Mouse (Mus musculus): Measurements from ENCODE around the gene Kcnip4. TPM values are rescaled to one million over a fixed set of nuclear protein-coding genes. Genes with fewer than 3 reads are reported as not detected.

Kcnip4 gene
- polyA plus RNA-seq, 1 experiment: 0.06 TPM

DNA sequence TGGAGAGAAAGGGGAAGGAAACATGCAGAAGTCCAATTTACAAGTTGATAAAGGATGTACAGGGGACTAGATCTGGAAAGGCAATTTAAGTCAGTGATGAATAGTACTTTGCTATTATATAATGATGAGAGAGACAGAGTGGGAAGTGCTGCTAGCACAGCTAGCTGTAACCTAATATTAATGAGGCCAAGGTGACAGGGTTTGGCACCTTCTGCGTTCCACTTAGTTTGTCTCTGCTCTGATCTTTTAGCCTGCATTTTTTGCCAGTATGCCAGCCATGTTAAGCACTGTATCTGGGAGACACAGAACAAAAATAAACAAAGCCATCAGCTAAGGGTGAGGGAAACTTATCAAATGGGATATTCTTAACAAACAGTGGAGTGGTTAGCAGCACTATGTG lies 745.3 kb downstream of the Kcnip4 start:
- H3K36me3 ChIP-seq (ENCODE audit: control insufficient read depth, insufficient read depth): no peaks in the 10 kb centered on the region
- TF ChIP-seq MYOG (IDR thresholded peaks at IDR 0.05; ENCODE audit: control insufficient read depth in 1 of 3, insufficient read depth in 1 of 3, insufficient read length in 2 of 3, low read depth in 2 of 3): no peak
- no peak for TF ChIP-seq TCF3 (IDR thresholded peaks at IDR 0.05; ENCODE audit: insufficient read length, low read depth)
- TF ChIP-seq TCF12 (IDR thresholded peaks at IDR 0.05; ENCODE audit: insufficient read depth, poor library complexity, severe bottlenecking): no peak

DNA sequence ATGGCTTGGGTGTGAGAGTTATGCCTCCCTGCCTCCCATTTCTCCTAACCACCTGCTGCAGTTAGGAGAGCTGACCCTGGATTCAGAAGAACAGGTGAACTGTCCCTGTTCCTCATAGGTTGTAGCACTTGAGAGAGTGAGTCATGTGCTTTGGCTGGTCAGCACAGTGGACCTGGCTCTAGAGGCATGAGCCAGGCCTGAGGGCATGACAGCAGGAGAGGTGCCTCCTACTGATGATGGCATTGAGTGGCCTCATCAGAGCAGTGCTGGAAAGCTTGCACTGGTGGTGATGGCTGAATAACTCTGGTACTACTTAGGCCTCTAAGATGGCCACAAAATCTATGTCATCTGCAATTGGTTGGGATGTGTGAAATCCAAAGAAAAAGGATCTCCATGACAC lies 776.1 kb downstream of the Kcnip4 start:
- no peak overlapping the region for H3ac ChIP-seq (ENCODE audit: control insufficient read depth, insufficient read length)
- no peak overlapping the region for H3K4me2 ChIP-seq (ENCODE audit: low read depth)
- H3K36me3 ChIP-seq (ENCODE audit: control insufficient read depth, insufficient read depth): no peaks in the 10 kb centered on the region
- no peaks in the 10 kb centered on the region for H3K79me2 ChIP-seq (ENCODE audit: control insufficient read depth, insufficient read depth)
- H3K4me3 ChIP-seq: no peak overlapping the region
- H3K27me3 ChIP-seq (ENCODE audit: control insufficient read depth, insufficient read depth, insufficient read length): no peaks in the 10 kb centered on the region
- TF ChIP-seq REST (IDR thresholded peaks at IDR 0.05; ENCODE audit: insufficient read depth, insufficient read length): no peak
- TF ChIP-seq POLR2AphosphoS2 (IDR thresholded peaks at IDR 0.05; ENCODE audit: insufficient read length, low read depth): no peak
- no peak for TF ChIP-seq CEBPB (IDR thresholded peaks at IDR 0.05; ENCODE audit: insufficient read depth, poor library complexity, severe bottlenecking)
- TF ChIP-seq MYOG (IDR thresholded peaks at IDR 0.05; ENCODE audit: control insufficient read depth in 1 of 3, insufficient read depth in 1 of 3, insufficient read length in 2 of 3, low read depth in 2 of 3): no peak
- TF ChIP-seq TCF12 (IDR thresholded peaks at IDR 0.05; ENCODE audit: insufficient read depth, poor library complexity, severe bottlenecking): no peak
- TF ChIP-seq SRF (IDR thresholded peaks at IDR 0.05; ENCODE audit: control insufficient read depth, insufficient read length, low read depth): no peak
- TF ChIP-seq MYOD1 (IDR thresholded peaks at IDR 0.05; ENCODE audit: control insufficient read depth in 1 of 3, insufficient read length in 2 of 3, low read depth in 2 of 3): no peak
- no peak for TF ChIP-seq POLR2A (IDR thresholded peaks at IDR 0.05; ENCODE audit: insufficient read length, low read depth)
- no peak for TF ChIP-seq TCF3 (IDR thresholded peaks at IDR 0.05; ENCODE audit: insufficient read length, low read depth)
- TF ChIP-seq USF1 (IDR thresholded peaks at IDR 0.05; ENCODE audit: low read depth): no peak
- TF ChIP-seq E2F4 (IDR thresholded peaks at IDR 0.05; ENCODE audit: insufficient read depth): no peak
- TF ChIP-seq MAX (IDR thresholded peaks at IDR 0.05; ENCODE audit: low read depth): no peak

More for the DNA sequence above, 745.3 kb downstream of the Kcnip4 start:
- H3ac ChIP-seq (ENCODE audit: control insufficient read depth, insufficient read length): no peak overlapping the region
- H3K4me3 ChIP-seq: no peak overlapping the region
- no peaks in the 10 kb centered on the region for H3K79me2 ChIP-seq (ENCODE audit: control insufficient read depth, insufficient read depth)
- no peaks in the 10 kb centered on the region for H3K27me3 ChIP-seq (ENCODE audit: control insufficient read depth, insufficient read depth, insufficient read length)
- no peak overlapping the region for H3K4me2 ChIP-seq (ENCODE audit: low read depth)

DNA sequence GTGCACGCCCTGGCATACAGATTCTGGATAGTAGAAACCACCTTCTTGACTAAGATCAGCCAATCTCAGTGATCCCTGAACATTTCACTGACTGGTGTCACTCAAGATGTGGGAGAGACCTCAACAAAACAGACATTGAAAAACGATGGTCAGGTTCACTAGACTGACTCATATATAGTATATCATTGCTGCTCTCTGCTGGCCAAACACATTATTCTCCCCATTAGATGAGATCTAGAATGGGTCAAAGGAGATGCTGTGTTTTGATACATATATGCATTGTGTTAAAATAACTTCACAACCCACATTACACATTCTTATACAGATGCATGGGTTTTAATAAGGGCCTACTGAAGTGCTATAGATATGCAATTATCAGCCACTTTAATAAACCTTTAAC lies 787.1 kb downstream of the Kcnip4 start:
- TF ChIP-seq POLR2AphosphoS2 (IDR thresholded peaks at IDR 0.05; ENCODE audit: insufficient read length, low read depth): no peak
- TF ChIP-seq USF1 (IDR thresholded peaks at IDR 0.05; ENCODE audit: low read depth): no peak
- TF ChIP-seq SRF (IDR thresholded peaks at IDR 0.05; ENCODE audit: control insufficient read depth, insufficient read length, low read depth): no peak
- no peak for TF ChIP-seq E2F4 (IDR thresholded peaks at IDR 0.05; ENCODE audit: insufficient read depth)
- TF ChIP-seq MYOD1 (IDR thresholded peaks at IDR 0.05; ENCODE audit: control insufficient read depth in 1 of 3, insufficient read length in 2 of 3, low read depth in 2 of 3): no peak
- TF ChIP-seq MAX (IDR thresholded peaks at IDR 0.05; ENCODE audit: low read depth): no peak
- TF ChIP-seq TCF3 (IDR thresholded peaks at IDR 0.05; ENCODE audit: insufficient read length, low read depth): no peak
- H3K27me3 ChIP-seq (ENCODE audit: control insufficient read depth, insufficient read depth, insufficient read length): no peaks in the 10 kb centered on the region
- no peak overlapping the region for H3K4me2 ChIP-seq (ENCODE audit: low read depth)
- H3K79me2 ChIP-seq (ENCODE audit: control insufficient read depth, insufficient read depth): no peaks in the 10 kb centered on the region
- H3K4me3 ChIP-seq: no peak overlapping the region
- no peak overlapping the region for H3ac ChIP-seq (ENCODE audit: control insufficient read depth, insufficient read length)
- no peaks in the 10 kb centered on the region for H3K36me3 ChIP-seq (ENCODE audit: control insufficient read depth, insufficient read depth)

DNA sequence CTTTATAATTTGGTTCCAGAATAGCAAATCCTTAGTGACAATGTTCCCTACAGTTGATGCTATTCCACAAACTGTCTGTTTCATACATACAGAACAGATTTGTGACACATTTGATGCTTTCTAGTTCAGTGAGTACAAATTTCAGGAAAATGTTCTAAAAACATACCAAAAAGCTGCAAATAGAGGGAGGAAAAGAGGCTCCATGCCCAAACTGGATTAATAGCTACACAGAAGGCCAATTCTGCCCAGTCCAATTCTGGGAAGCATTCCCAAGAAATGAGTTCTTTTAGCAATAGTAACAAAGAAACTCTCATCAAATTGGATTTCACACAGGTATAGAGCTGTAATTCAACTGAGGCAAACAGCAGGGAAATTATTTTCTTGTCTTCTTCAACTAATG lies 806.5 kb downstream of the Kcnip4 start:
- no peaks in the 10 kb centered on the region for H3K36me3 ChIP-seq (ENCODE audit: control insufficient read depth, insufficient read depth)
- TF ChIP-seq MYOD1 (IDR thresholded peaks at IDR 0.05; ENCODE audit: control insufficient read depth in 1 of 3, insufficient read length in 2 of 3, low read depth in 2 of 3) (no peak), MAX (IDR thresholded peaks at IDR 0.05; ENCODE audit: low read depth) (no peak), E2F4 (IDR thresholded peaks at IDR 0.05; ENCODE audit: insufficient read depth) (no peak), TCF3 (IDR thresholded peaks at IDR 0.05; ENCODE audit: insufficient read length, low read depth) (no peak), POLR2A (IDR thresholded peaks at IDR 0.05; ENCODE audit: insufficient read length, low read depth) (no peak), TCF12 (IDR thresholded peaks at IDR 0.05; ENCODE audit: insufficient read depth, poor library complexity, severe bottlenecking) (no peak), POLR2AphosphoS2 (IDR thresholded peaks at IDR 0.05; ENCODE audit: insufficient read length, low read depth) (no peak), CEBPB (IDR thresholded peaks at IDR 0.05; ENCODE audit: insufficient read depth, poor library complexity, severe bottlenecking) (no peak), MYOG (IDR thresholded peaks at IDR 0.05; ENCODE audit: control insufficient read depth in 1 of 3, insufficient read depth in 1 of 3, insufficient read length in 2 of 3, low read depth in 2 of 3) (no peak), REST (IDR thresholded peaks at IDR 0.05; ENCODE audit: insufficient read depth, insufficient read length) (no peak), SRF (IDR thresholded peaks at IDR 0.05; ENCODE audit: control insufficient read depth, insufficient read length, low read depth) (no peak), USF1 (IDR thresholded peaks at IDR 0.05; ENCODE audit: low read depth) (no peak)
- no peak overlapping the region for H3ac ChIP-seq (ENCODE audit: control insufficient read depth, insufficient read length)
- no peak overlapping the region for H3K4me3 ChIP-seq
- H3K27me3 ChIP-seq (ENCODE audit: control insufficient read depth, insufficient read depth, insufficient read length): no peaks in the 10 kb centered on the region
- no peak overlapping the region for H3K4me2 ChIP-seq (ENCODE audit: low read depth)
- H3K79me2 ChIP-seq (ENCODE audit: control insufficient read depth, insufficient read depth): no peaks in the 10 kb centered on the region

DNA sequence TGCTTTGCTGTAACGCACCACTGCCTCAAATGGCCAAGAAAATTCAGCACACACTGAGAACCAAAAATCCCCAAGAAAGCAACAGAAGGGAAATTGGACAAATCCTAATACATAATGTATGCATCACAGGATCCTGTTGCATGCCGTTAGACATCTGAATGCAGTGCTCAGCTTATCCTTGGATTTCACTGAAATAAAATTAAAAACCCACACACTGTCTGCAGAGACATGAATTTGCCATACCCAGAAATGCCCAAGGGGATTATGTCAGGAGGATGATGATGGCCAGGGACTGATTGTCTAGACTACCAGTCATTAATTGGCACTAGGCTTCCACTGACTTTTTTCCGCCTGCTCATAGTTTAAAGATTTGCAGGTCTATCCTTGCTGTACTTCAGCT lies 818.7 kb downstream of the Kcnip4 start:
- no peaks in the 10 kb centered on the region for H3K36me3 ChIP-seq (ENCODE audit: control insufficient read depth, insufficient read depth)
- H3ac ChIP-seq (ENCODE audit: control insufficient read depth, insufficient read length): no peak overlapping the region
- no peaks in the 10 kb centered on the region for H3K27me3 ChIP-seq (ENCODE audit: control insufficient read depth, insufficient read depth, insufficient read length)
- no peak overlapping the region for H3K4me3 ChIP-seq
- H3K4me2 ChIP-seq (ENCODE audit: low read depth): no peak overlapping the region
- no peaks in the 10 kb centered on the region for H3K79me2 ChIP-seq (ENCODE audit: control insufficient read depth, insufficient read depth)
- no peak for TF ChIP-seq E2F4 (IDR thresholded peaks at IDR 0.05; ENCODE audit: insufficient read depth)

All from myocyte (in vitro differentiated cells).